Mouse (Mus musculus): ENCODE measurements around the gene Cyp4f15.
"Not testable (repeated sequence)": the region's sequence is repeated elsewhere in the genome, so short reads cannot be mapped to it uniquely, and the experiment has no call there.

Gene Cyp4f15

GRCm38 (mm10) chr17:32685048-32685750 lies at the start of gene Cyp4f15:
TSS of gene Cyp4f15 (plus strand) at chr17:32685627.
- peak; percentile 10 to 44 for DNase-seq (ENCODE audit: low spot score in 2 of 2)

GRCm38 (mm10) chr17:32636341-32636740 lies 49.1 kb upstream of the Cyp4f15 start:
- no peak for DNase-seq (ENCODE audit: low spot score in 2 of 2)

GRCm38 (mm10) chr17:32637151-32637550 lies 48.3 kb upstream of the Cyp4f15 start:
- DNase-seq (ENCODE audit: low spot score in 2 of 2), result no peak

GRCm38 (mm10) chr17:32646631-32647030 lies 38.8 kb upstream of the Cyp4f15 start:
- no peak for DNase-seq (ENCODE audit: low spot score in 2 of 2)

- DNase-seq (ENCODE audit: low spot score in 2 of 2), result no peak
These were observed 31.6 kb upstream of the Cyp4f15 start for GRCm38 (mm10) chr17:32653860-32654259.

- DNase-seq (ENCODE audit: low spot score in 2 of 2), result no peak
These were observed 28.4 kb upstream of the Cyp4f15 start for GRCm38 (mm10) chr17:32657041-32657440.

- no peak for DNase-seq (ENCODE audit: low spot score in 2 of 2)
These were observed 27.2 kb upstream of the Cyp4f15 start for GRCm38 (mm10) chr17:32658246-32658645.

- DNase-seq (ENCODE audit: low spot score in 2 of 2), result no peak
These were observed 26.7 kb upstream of the Cyp4f15 start, which contains the start of gene Cyp4f40 for GRCm38 (mm10) chr17:32658712-32659111. TSS of gene Cyp4f40 (plus strand) at chr17:32658900.

GRCm38 (mm10) chr17:32673976-32674375 lies 11.5 kb upstream of the Cyp4f15 start:
- DNase-seq (ENCODE audit: low spot score in 2 of 2), result no peak

- no peak for DNase-seq (ENCODE audit: low spot score in 2 of 2)
These were observed 9.3 kb upstream of the Cyp4f15 start for GRCm38 (mm10) chr17:32676040-32676635.

- DNase-seq (ENCODE audit: low spot score in 2 of 2), result peak; percentile 11 to 21
These were observed 5.0 kb upstream of the Cyp4f15 start for GRCm38 (mm10) chr17:32680404-32680803.

GRCm38 (mm10) chr17:32686722-32687121 lies 1.3 kb downstream of the Cyp4f15 start:
- no peak for DNase-seq (ENCODE audit: low spot score in 2 of 2)

GRCm38 (mm10) chr17:32690959-32691358 lies 5.5 kb downstream of the Cyp4f15 start:
- DNase-seq (ENCODE audit: low spot score in 2 of 2), result no peak

GRCm38 (mm10) chr17:32702826-32703225 lies 17.4 kb downstream of the Cyp4f15 start:
- DNase-seq (ENCODE audit: low spot score in 2 of 2), result no peak

GRCm38 (mm10) chr17:32710541-32710940 lies 25.1 kb downstream of the Cyp4f15 start:
- DNase-seq (ENCODE audit: low spot score in 2 of 2), result not testable (repeated sequence)

- not testable (repeated sequence) for DNase-seq (ENCODE audit: low spot score in 2 of 2)
These were observed 36.7 kb downstream of the Cyp4f15 start for GRCm38 (mm10) chr17:32722151-32722550.

- DNase-seq (ENCODE audit: low spot score in 2 of 2), result no peak
These were observed 37.3 kb downstream of the Cyp4f15 start for GRCm38 (mm10) chr17:32722771-32723170.

- not testable (repeated sequence) for DNase-seq (ENCODE audit: low spot score in 2 of 2)
These were observed 40.9 kb downstream of the Cyp4f15 start for GRCm38 (mm10) chr17:32726360-32726759.

GRCm38 (mm10) chr17:32729029-32729428 lies 43.6 kb downstream of the Cyp4f15 start:
- no peak for DNase-seq (ENCODE audit: low spot score in 2 of 2)

GRCm38 (mm10) chr17:32738406-32738805 lies 53.0 kb downstream of the Cyp4f15 start:
- DNase-seq (ENCODE audit: low spot score in 2 of 2), result no peak

- DNase-seq (ENCODE audit: low spot score in 2 of 2), result no peak
These were observed 55.6 kb downstream of the Cyp4f15 start for GRCm38 (mm10) chr17:32741057-32741456.

- DNase-seq (ENCODE audit: low spot score in 2 of 2), result no peak
These were observed 65.2 kb downstream of the Cyp4f15 start for GRCm38 (mm10) chr17:32750611-32751010.
